Mouse (Mus musculus): Measurements from ENCODE around the gene Zfp300. TPM values are rescaled to one million over a fixed set of nuclear protein-coding genes. Genes with fewer than 3 reads are reported as not detected.
A peak's percentile ranks its signal among the peaks of the same experiment; 100 is the strongest.

Gene Zfp300
- polyA plus RNA-seq (2016; fragmentation: Nextera tagmentation; extraction: Ambion mirVana): 0.80 and 1.0 TPM in 2 replicates

DNA sequence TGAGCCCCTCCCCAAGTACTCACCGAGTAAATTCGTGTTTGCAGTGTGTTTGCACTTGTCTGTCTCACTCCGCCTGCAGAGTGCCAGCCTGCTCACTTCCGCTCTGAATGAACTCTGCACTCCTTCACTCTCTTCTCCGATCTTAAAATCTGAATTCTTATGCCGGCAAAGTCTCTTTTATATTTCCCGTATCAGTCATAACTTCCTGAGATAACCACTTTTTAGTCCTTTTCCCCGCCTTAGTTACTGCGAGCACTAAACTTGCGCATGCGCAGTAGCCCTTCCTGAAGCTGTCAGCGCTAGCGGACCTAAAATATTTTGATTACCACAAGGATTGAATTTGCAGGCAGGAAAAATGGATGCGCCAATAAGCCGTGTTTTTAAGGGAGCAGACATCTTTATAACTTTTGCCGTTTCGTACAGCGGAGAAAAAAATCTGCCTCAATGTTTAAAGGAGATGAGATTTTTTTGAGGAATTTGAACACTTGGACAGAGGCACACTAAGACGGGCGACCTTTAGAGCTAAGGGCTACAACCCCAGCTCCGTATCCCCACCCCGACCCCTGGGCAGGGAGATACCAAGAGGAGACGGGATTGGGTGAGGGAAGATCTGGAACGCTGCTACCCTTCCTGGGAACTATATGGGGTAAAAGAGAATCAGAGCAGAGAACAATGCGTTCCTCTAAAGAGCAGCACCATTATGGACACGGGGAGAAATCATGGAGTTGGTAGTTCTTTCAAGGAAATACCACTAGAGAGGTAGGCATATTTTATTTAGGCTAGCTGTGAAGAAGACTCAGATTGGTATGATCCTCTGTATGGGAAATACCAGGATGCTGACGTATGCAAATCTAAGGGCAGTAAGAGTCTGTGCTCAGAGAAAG is at the start of gene Zfp300:
Gene Zfp300, minus strand, starts transcription at position 545 of the 884 bp plus-strand sequence.
- H3K27me3 ChIP-seq (ENCODE audit: insufficient read depth, poor library complexity, severe bottlenecking): no peaks in the 10 kb centered on the region
- H3K36me3 ChIP-seq: no peaks in the 10 kb centered on the region
- peak; percentile 76 for DNase-seq (ENCODE audit: low spot score)
- H3K9me3 ChIP-seq: no peaks in the 10 kb centered on the region
- H3K27ac ChIP-seq: peak within 1 kb of the TSS; percentile 52
- H3K4me3 ChIP-seq: peak within 1 kb of the TSS; percentile 58
- 16% methylated on average over 27 of the region's 27 CpGs for WGBS
- H3K4me1 ChIP-seq: no peaks in the 10 kb centered on the region

DNA sequence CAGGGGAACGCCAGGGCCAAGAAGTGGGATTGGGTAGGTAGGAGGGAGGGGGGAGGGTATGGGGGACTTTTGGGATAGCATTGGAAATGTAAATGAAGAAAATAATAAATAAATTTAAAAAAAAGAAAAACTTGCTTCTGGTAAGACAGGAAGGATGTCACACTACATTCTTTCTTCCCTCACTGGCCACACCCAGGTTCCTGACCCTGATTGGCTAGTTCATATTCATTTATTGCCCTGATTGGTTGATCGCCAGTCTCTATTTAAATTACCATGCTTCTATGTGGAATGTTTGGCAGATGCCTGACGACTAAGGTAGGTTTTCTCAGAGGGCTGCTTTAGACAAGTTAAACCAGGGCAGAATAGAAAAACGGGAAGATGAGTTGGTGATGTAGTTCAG is 26.2 kb upstream of the Zfp300 start, which contains the start of gene Ssxa1:
Gene Ssxa1, plus strand, starts transcription at position 301 of the 400 bp plus-strand sequence.
- Histone ChIP-seq H3K27ac (no peak within 1 kb of the TSS), H3K9me3 (no peaks in the 10 kb centered on the region), H3K4me3 (no peak within 1 kb of the TSS), H3K36me3 (no peaks in the 10 kb centered on the region), H3K27me3 (ENCODE audit: insufficient read depth, poor library complexity, severe bottlenecking) (no peaks in the 10 kb centered on the region), H3K4me1 (no peaks in the 10 kb centered on the region)
- DNase-seq (ENCODE audit: low spot score): no peak
- 79% methylated on average over 4 of the region's 4 CpGs for WGBS

- no peak for DNase-seq (ENCODE audit: low spot score)
- no peak overlapping the region for H3K27ac ChIP-seq
- 51% methylated on average over 7 of the region's 7 CpGs for WGBS
- no peaks in the 10 kb centered on the region for H3K4me1 ChIP-seq
- H3K4me3 ChIP-seq: peak overlapping the region; percentile 58
- H3K9me3 ChIP-seq: no peaks in the 10 kb centered on the region
- H3K36me3 ChIP-seq: no peaks in the 10 kb centered on the region
- no peaks in the 10 kb centered on the region for H3K27me3 ChIP-seq (ENCODE audit: insufficient read depth, poor library complexity, severe bottlenecking)
These were observed 526 bp upstream of the Zfp300 start for GRCm38 (mm10) chrX:21089867-21090239.

DNA sequence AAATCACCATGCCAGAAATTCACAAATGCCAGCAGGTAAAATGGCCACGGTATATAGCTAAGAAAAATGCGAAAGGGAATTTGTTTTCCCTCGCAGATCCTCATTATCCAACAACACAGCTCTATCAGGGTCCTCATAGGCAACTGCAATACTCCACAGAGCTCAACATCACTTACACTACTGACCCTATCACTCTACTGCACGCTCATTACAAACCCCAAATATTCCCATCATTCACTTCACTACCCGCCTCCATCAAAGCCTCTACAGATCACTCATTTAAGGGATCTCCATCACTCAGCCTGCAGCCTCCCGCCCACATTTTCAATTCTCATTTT is 713 bp downstream of the Zfp300 start:
- Histone ChIP-seq H3K9me3 (no peaks in the 10 kb centered on the region), H3K4me3 (peak overlapping the region; percentile 58), H3K27me3 (ENCODE audit: insufficient read depth, poor library complexity, severe bottlenecking) (no peaks in the 10 kb centered on the region), H3K4me1 (no peaks in the 10 kb centered on the region), H3K36me3 (0 out of 2 replicates have a peak, but pooled peaks cover 2% of the 10 kb centered on the region), H3K27ac (peak overlapping the region; percentile 52)
- no peak for DNase-seq (ENCODE audit: low spot score)
- WGBS: 35% methylated on average over 6 of the region's 6 CpGs

GRCm38 (mm10) chrX:21068106-21068505 is 21.2 kb downstream of the Zfp300 start, which contains the start of gene Spaca5:
TSS of gene Spaca5 (plus strand) at chrX:21068406.
- H3K36me3 ChIP-seq: no peaks in the 10 kb centered on the region
- H3K27ac ChIP-seq: no peak within 1 kb of the TSS

DNA sequence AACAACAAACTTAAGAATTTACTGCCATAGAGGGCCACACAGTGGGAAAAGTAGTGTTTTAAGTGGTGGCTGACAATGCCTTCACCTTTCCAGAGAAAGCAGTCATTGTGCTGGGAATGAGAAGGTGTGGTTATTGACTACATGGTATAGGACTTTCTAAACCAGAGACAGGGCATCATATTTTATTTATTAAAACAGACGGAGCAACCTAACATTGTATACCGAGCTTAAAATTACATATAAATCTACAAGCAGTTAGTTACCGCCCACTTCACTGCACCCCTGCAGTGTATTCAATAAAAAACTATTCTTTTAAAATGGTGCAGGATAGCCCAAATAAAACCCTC is 26.8 kb downstream of the Zfp300 start:
- Histone ChIP-seq H3K27me3 (ENCODE audit: insufficient read depth, poor library complexity, severe bottlenecking) (no peaks in the 10 kb centered on the region), H3K36me3 (no peaks in the 10 kb centered on the region), H3K4me1 (no peaks in the 10 kb centered on the region), H3K27ac (peak overlapping the region; percentile 56; the same call in 1 of the 2 replicates), H3K9me3 (no peaks in the 10 kb centered on the region), H3K4me3 (peak overlapping the region; percentile 61)
- DNase-seq (ENCODE audit: low spot score): no peak
- WGBS: 77% methylated on average over 3 of the region's 3 CpGs

More at GRCm38 (mm10) chrX:21068106-21068505, 21.2 kb downstream of the Zfp300 start, which contains the start of gene Spaca5:
- no peak within 1 kb of the TSS for H3K4me3 ChIP-seq
- no peaks in the 10 kb centered on the region for H3K27me3 ChIP-seq (ENCODE audit: insufficient read depth, poor library complexity, severe bottlenecking)
- DNase-seq (ENCODE audit: low spot score): no peak
- no peaks in the 10 kb centered on the region for H3K9me3 ChIP-seq
- no peaks in the 10 kb centered on the region for H3K4me1 ChIP-seq

DNA sequence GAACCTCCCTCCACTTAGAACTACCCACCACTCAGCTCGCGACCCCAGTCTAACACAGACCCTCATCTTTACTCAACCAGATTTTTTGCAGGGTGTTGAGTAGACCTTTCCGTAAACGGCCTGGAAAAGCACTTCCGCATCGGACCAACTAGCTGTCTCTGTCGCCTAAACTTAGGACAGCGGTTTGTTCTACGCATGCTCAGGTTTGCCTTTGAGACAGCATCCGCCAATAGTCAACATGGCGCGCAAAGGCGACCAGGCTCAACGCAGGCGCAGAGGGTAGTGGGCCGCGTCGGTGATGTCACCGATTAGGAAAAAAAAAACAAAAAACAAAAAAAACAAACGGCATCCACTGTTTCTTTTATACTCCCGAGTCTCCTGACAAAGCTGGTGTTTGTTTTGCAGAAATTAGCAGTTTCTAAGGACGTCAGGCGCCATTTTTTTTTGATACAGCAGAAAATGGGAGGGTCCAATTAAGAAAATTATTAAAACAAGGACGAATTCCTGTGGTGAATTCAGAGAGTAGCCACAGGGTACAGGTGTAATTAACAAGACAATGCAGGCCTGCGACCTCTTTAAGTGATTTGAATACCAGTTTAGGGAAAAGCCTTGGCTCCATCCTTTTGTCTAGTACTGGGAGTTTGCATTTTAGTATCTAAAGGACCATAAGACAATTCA is 27.3 kb downstream of the Zfp300 start, which contains the start of gene Zfp182:
Gene Zfp182, minus strand, starts transcription at position 451 of the 678 bp plus-strand sequence.
- Histone ChIP-seq H3K36me3 (no peaks in the 10 kb centered on the region), H3K4me1 (no peaks in the 10 kb centered on the region), H3K27me3 (ENCODE audit: insufficient read depth, poor library complexity, severe bottlenecking) (no peaks in the 10 kb centered on the region), H3K27ac (peak within 1 kb of the TSS; percentile 73; the same call in 1 of the 2 replicates), H3K4me3 (peak within 1 kb of the TSS; percentile 61), H3K9me3 (no peaks in the 10 kb centered on the region)
- 15% methylated on average over 25 of the region's 25 CpGs for WGBS
- peak; percentile 88 for DNase-seq (ENCODE audit: low spot score)

GRCm38 (mm10) chrX:21061460-21061859 is 27.9 kb downstream of the Zfp300 start:
- WGBS: 25% methylated on average over 9 of the region's 9 CpGs
- Histone ChIP-seq H3K9me3 (no peaks in the 10 kb centered on the region), H3K27ac (peak overlapping the region; percentile 73; the same call in 1 of the 2 replicates), H3K4me3 (peak overlapping the region; percentile 61), H3K36me3 (no peaks in the 10 kb centered on the region), H3K27me3 (ENCODE audit: insufficient read depth, poor library complexity, severe bottlenecking) (no peaks in the 10 kb centered on the region), H3K4me1 (no peaks in the 10 kb centered on the region)
- DNase-seq (ENCODE audit: low spot score): no peak

Other genes starting within 250 kb of the Zfp300 start
- 24.2 and 29.2 TPM in 2 replicates for gene Timp1, start 219.4 kb downstream of the Zfp300 start, polyA plus RNA-seq (2016; fragmentation: Nextera tagmentation; extraction: Ambion mirVana)
- gene Syn1, start 168.5 kb downstream of the Zfp300 start, polyA plus RNA-seq (2016; fragmentation: Nextera tagmentation; extraction: Ambion mirVana): 0.07 and 0.39 TPM in 2 replicates
- 2.0 and 3.0 TPM in 2 replicates for gene Cfp, start 158.0 kb downstream of the Zfp300 start, polyA plus RNA-seq (2016; fragmentation: Nextera tagmentation; extraction: Ambion mirVana)
- 12.7 and 13.3 TPM in 2 replicates for gene Elk1, start 138.9 kb downstream of the Zfp300 start, polyA plus RNA-seq (2016; fragmentation: Nextera tagmentation; extraction: Ambion mirVana)
- gene Uxt, start 127.5 kb downstream of the Zfp300 start, polyA plus RNA-seq (2016; fragmentation: Nextera tagmentation; extraction: Ambion mirVana): 63.1 and 65.5 TPM in 2 replicates
- 3.4 and 3.8 TPM in 2 replicates for gene Zfp182, start 27.2 kb downstream of the Zfp300 start, polyA plus RNA-seq (2016; fragmentation: Nextera tagmentation; extraction: Ambion mirVana)
- not detected in 2 replicates for gene Spaca5, start 21.1 kb downstream of the Zfp300 start, polyA plus RNA-seq (2016; fragmentation: Nextera tagmentation; extraction: Ambion mirVana)
- gene Ssxa1, start 26.3 kb upstream of the Zfp300 start, polyA plus RNA-seq (2016; fragmentation: Nextera tagmentation; extraction: Ambion mirVana): not detected in 2 replicates
- gene Gm21876, start 86.1 kb upstream of the Zfp300 start, polyA plus RNA-seq (2016; fragmentation: Nextera tagmentation; extraction: Ambion mirVana): not detected in 2 replicates

All from heart, embryonic 10.5 days (tissue).